Mouse (Mus musculus) intestine, embryonic 14.5 days (tissue): ENCODE measurements around the gene Agbl3. TPM values are rescaled to one million over a fixed set of nuclear protein-coding genes. Genes with fewer than 3 reads are reported as not detected.

Experiments
- ATAC-seq: fragments of 200-750 bp; cut with Nextera tagmentation; replicated peaks from 2 replicates; pipeline ENCODE4 v1.8.0; 2017; ENCODE audit warnings: low read depth, moderate number of reproducible peaks, moderate TSS enrichment, moderate library complexity; ENCODE audit not compliant: low FRiP score, low TSS enrichment
- DNase-seq: peaks from one replicate; pipeline ENCODE4 v3.0.0-alpha.2; 2018; ENCODE audit warnings: low spot score
- H3K27ac ChIP-seq: fragments of 300-500 bp; sonication (generic); 2 replicates; pipeline ENCODE4 v1.5.1; 2014; ENCODE audit warnings: low read depth, mild to moderate bottlenecking, control low read depth
- H3K27me3 ChIP-seq: fragments of 300-500 bp; sonication (generic); replicated peaks from 2 replicates; pipeline ENCODE4 v1.6.1; 2014; ENCODE audit warnings: low read length, control low read depth; ENCODE audit not compliant: control insufficient read depth, insufficient read depth
- H3K36me3 ChIP-seq: fragments of 300-500 bp; sonication (generic); 2 replicates; pipeline ENCODE4 v1.6.1; 2014; ENCODE audit warnings: low read length, control low read depth; ENCODE audit not compliant: control insufficient read depth, insufficient read depth
- H3K4me1 ChIP-seq: fragments of 300-500 bp; sonication (generic); replicated peaks from 2 replicates; pipeline ENCODE4 v1.6.1; 2014; ENCODE audit warnings: low read length, control low read depth, mixed read lengths; ENCODE audit not compliant: control insufficient read depth, insufficient read depth
- H3K4me2 ChIP-seq: fragments of 300-500 bp; sonication (generic); 2 replicates; pipeline ENCODE4 v1.6.1; 2014; ENCODE audit warnings: low read length
- H3K4me3 ChIP-seq: fragments of 300-500 bp; sonication (generic); 2 replicates; pipeline ENCODE4 v1.5.1; 2014; ENCODE audit warnings: low read depth, low read length, control low read depth, mixed read lengths
- H3K9ac ChIP-seq: fragments of 300-500 bp; sonication (generic); 2 replicates; pipeline ENCODE4 v1.6.1; 2014; ENCODE audit warnings: mild to moderate bottlenecking, low read length
- H3K9me3 ChIP-seq: fragments of 300-500 bp; sonication (generic); 2 replicates; pipeline ENCODE4 v1.6.1; 2016; ENCODE audit warnings: low read length, control low read depth; ENCODE audit not compliant: control insufficient read depth
- WGBS: fragments of 180-500 bp; shearing (Covaris S2); extraction: QIAGEN DNeasy Blood & Tissue Kit; methylation state at CpG from one replicate; pipeline ENCODE4 v1.1.7; 2014; 5-methylcytosine and 5-hydroxymethylcytosine counted together
- polyA plus RNA-seq: library from polyadenylated mRNA; unstranded; fragments of >200 nt; fragmentation: Nextera tagmentation; extraction: Ambion mirVana; gene quantifications from 2 replicates; pipeline ENCODE4 v1.2.1, GENCODE M21; 2014

Gene Agbl3
- polyA plus RNA-seq, 1 experiment from 2014 or later, result 5.2 TPM

- Histone ChIP-seq H3K4me3 (no peak overlapping the region), H3K9me3 (no peaks in the 10 kb centered on the region), H3K4me2 (no peak overlapping the region), H3K9ac (no peak overlapping the region), H3K27ac (no peak overlapping the region), H3K4me1 (0 out of 2 replicates have a peak, but pooled peaks cover 4% of the 10 kb centered on the region), H3K27me3 (no peaks in the 10 kb centered on the region), H3K36me3 (peaks cover 67% of the 10 kb centered on the region)
- no peak for ATAC-seq
- WGBS, result 55% methylated on average over 9 of the region's 9 CpGs
- no peak for DNase-seq
Observed at GRCm38 (mm10) chr6:34901911-34902444, 121.7 kb downstream of the Agbl3 start.

GRCm38 (mm10) chr6:34902578-34902977 is 122.3 kb downstream of the Agbl3 start:
- ATAC-seq, result no peak
- H3K4me2 ChIP-seq, result no peak overlapping the region

GRCm38 (mm10) chr6:34903441-34903840 is 123.2 kb downstream of the Agbl3 start:
- H3K4me1 ChIP-seq, result 0 out of 2 replicates have a peak, but pooled peaks cover 4% of the 10 kb centered on the region
- no peak overlapping the region for H3K9ac ChIP-seq
- DNase-seq, result no peak
- H3K36me3 ChIP-seq, result peaks cover 66% of the 10 kb centered on the region
- no peaks in the 10 kb centered on the region for H3K27me3 ChIP-seq
- 68% methylated on average over 5 of the region's 5 CpGs for WGBS
- H3K27ac ChIP-seq, result no peak overlapping the region
- H3K9me3 ChIP-seq, result no peaks in the 10 kb centered on the region
- no peak for ATAC-seq
- no peak overlapping the region for H3K4me2 ChIP-seq
- H3K4me3 ChIP-seq, result no peak overlapping the region

More at GRCm38 (mm10) chr6:34902578-34902977, 122.3 kb downstream of the Agbl3 start:
- H3K27me3 ChIP-seq, result no peaks in the 10 kb centered on the region
- no peak for DNase-seq
- no peak overlapping the region for H3K4me3 ChIP-seq
- H3K36me3 ChIP-seq, result peaks cover 67% of the 10 kb centered on the region
- H3K4me1 ChIP-seq, result 0 out of 2 replicates have a peak, but pooled peaks cover 4% of the 10 kb centered on the region
- H3K27ac ChIP-seq, result no peak overlapping the region
- 83% methylated on average over 7 of the region's 7 CpGs for WGBS
- no peaks in the 10 kb centered on the region for H3K9me3 ChIP-seq
- no peak overlapping the region for H3K9ac ChIP-seq

- Histone ChIP-seq H3K9me3 (no peaks in the 10 kb centered on the region), H3K4me3 (no peak overlapping the region), H3K27me3 (no peaks in the 10 kb centered on the region), H3K36me3 (peaks cover 64% of the 10 kb centered on the region), H3K9ac (no peak overlapping the region), H3K4me2 (no peak overlapping the region), H3K27ac (no peak overlapping the region), H3K4me1 (0 out of 2 replicates have a peak, but pooled peaks cover 4% of the 10 kb centered on the region)
- WGBS, result 86% methylated on average over 10 of the region's 10 CpGs
- ATAC-seq, result no peak
- no peak for DNase-seq
Observed at GRCm38 (mm10) chr6:34903851-34904250, 123.6 kb downstream of the Agbl3 start.

- H3K36me3 ChIP-seq, result peaks cover 63% of the 10 kb centered on the region
- no peak overlapping the region for H3K4me3 ChIP-seq
- H3K4me1 ChIP-seq, result 0 out of 2 replicates have a peak, but pooled peaks cover 4% of the 10 kb centered on the region
- no peak for ATAC-seq
- H3K27me3 ChIP-seq, result no peaks in the 10 kb centered on the region
- DNase-seq, result no peak
- no peak overlapping the region for H3K9ac ChIP-seq
- WGBS, result 93% methylated on average over 6 of the region's 6 CpGs
- H3K9me3 ChIP-seq, result no peaks in the 10 kb centered on the region
- H3K27ac ChIP-seq, result no peak overlapping the region
- no peak overlapping the region for H3K4me2 ChIP-seq
Observed at GRCm38 (mm10) chr6:34904361-34904760, 124.1 kb downstream of the Agbl3 start.

GRCm38 (mm10) chr6:34906125-34906524 is 125.9 kb downstream of the Agbl3 start:
- H3K4me3 ChIP-seq, result no peak overlapping the region
- H3K27ac ChIP-seq, result no peak overlapping the region
- H3K36me3 ChIP-seq, result peaks cover 56% of the 10 kb centered on the region
- DNase-seq (no peak), ATAC-seq (no peak)
- no peaks in the 10 kb centered on the region for H3K27me3 ChIP-seq
- H3K4me2 ChIP-seq, result no peak overlapping the region
- H3K9me3 ChIP-seq, result no peaks in the 10 kb centered on the region
- H3K4me1 ChIP-seq, result peaks cover 11% of the 10 kb centered on the region
- 79% methylated on average over 2 of the region's 2 CpGs for WGBS
- no peak overlapping the region for H3K9ac ChIP-seq

- WGBS, result 89% methylated on average over 4 of the region's 4 CpGs
- no peak overlapping the region for H3K4me3 ChIP-seq
- H3K9me3 ChIP-seq, result no peaks in the 10 kb centered on the region
- DNase-seq, result no peak
- peaks cover 53% of the 10 kb centered on the region for H3K36me3 ChIP-seq
- no peaks in the 10 kb centered on the region for H3K27me3 ChIP-seq
- no peak overlapping the region for H3K27ac ChIP-seq
- H3K9ac ChIP-seq, result no peak overlapping the region
- no peak overlapping the region for H3K4me2 ChIP-seq
- ATAC-seq, result no peak
- peaks cover 11% of the 10 kb centered on the region for H3K4me1 ChIP-seq
Observed at GRCm38 (mm10) chr6:34906661-34907060, 126.4 kb downstream of the Agbl3 start.

- Histone ChIP-seq H3K27ac (no peak overlapping the region), H3K27me3 (no peaks in the 10 kb centered on the region), H3K4me2 (no peak overlapping the region), H3K36me3 (peaks cover 51% of the 10 kb centered on the region), H3K9me3 (no peaks in the 10 kb centered on the region), H3K4me1 (peaks cover 8% of the 10 kb centered on the region), H3K9ac (no peak overlapping the region), H3K4me3 (no peak overlapping the region)
- 73% methylated on average over 2 of the region's 2 CpGs for WGBS
- DNase-seq, result no peak
- no peak for ATAC-seq
Observed at GRCm38 (mm10) chr6:34907121-34907614, 126.9 kb downstream of the Agbl3 start.

GRCm38 (mm10) chr6:34907696-34908260 is 127.5 kb downstream of the Agbl3 start:
- H3K9ac ChIP-seq, result no peak overlapping the region
- H3K36me3 ChIP-seq, result peaks cover 49% of the 10 kb centered on the region
- H3K4me1 ChIP-seq, result peaks cover 7% of the 10 kb centered on the region
- H3K4me2 ChIP-seq, result no peak overlapping the region
- 87% methylated on average over 18 of the region's 18 CpGs for WGBS
- no peak overlapping the region for H3K4me3 ChIP-seq
- H3K27ac ChIP-seq, result no peak overlapping the region
- no peaks in the 10 kb centered on the region for H3K9me3 ChIP-seq
- DNase-seq (no peak), ATAC-seq (no peak)
- H3K27me3 ChIP-seq, result no peaks in the 10 kb centered on the region
